Comparison of ENCODE assay signal across 17 mouse cellular contexts in genomic region chr3:147163126-147163525, GRCm38 (mm10).
DNase-seq lines count a peak whose midpoint lies in the region; ATAC-seq and TF ChIP-seq lines count a peak whose summit lies in the region.
"Had no signal": no experiment of that assay in that cellular context is flagged by ENCODE, and none has a peak within 500 bp of the region (broad histone marks: within the 10 kb centered on the region; RNA-seq: fewer than 3 reads in every experiment).

No protein-coding gene starts in this region.

- H3K9ac ChIP-seq in hindbrain, embryonic 13.5 days = no peak overlapping the region
- H3K9ac ChIP-seq in hindbrain, postnatal 0 days (replicated peaks; ENCODE audit: low read length) = no peak overlapping the region
- no peak overlapping the region for H3K9ac ChIP-seq in forebrain, embryonic 14.5 days (ENCODE audit: low read length)
- H3K9ac ChIP-seq: kidney, embryonic 15.5 days had no signal

- H3K36me3 ChIP-seq in hindbrain, embryonic 13.5 days = no peaks in the 10 kb centered on the region
- no peaks in the 10 kb centered on the region for H3K36me3 ChIP-seq in hindbrain, postnatal 0 days (ENCODE audit: insufficient read depth, low read length)
- no peaks in the 10 kb centered on the region for H3K36me3 ChIP-seq in forebrain, embryonic 14.5 days (ENCODE audit: control insufficient read depth, insufficient read depth, low read length)
- H3K36me3 ChIP-seq: kidney, embryonic 15.5 days had no signal

- peak; percentile 58 to 63 for DNase-seq in cerebellum, postnatal 10 days
- no peak for DNase-seq in cerebellum, adult 18-20 months
- no peak for DNase-seq in hindbrain, postnatal 0 days (ENCODE audit: low spot score)
- DNase-seq in adrenal gland, postnatal 10 days = peak; percentile 10
- peak; percentile 9 for DNase-seq in lung, postnatal 10 days
- DNase-seq in forebrain, embryonic 14.5 days (ENCODE audit: low spot score) = no peak
- DNase-seq in kidney, postnatal 4 days = no peak
- DNase-seq: cerebellum, adult 11-12 months; midbrain, embryonic 14.5 days; retina, postnatal 1 day; spleen, adult 18-20 months had no signal

- no peak overlapping the region for H3K4me3 ChIP-seq in hindbrain, embryonic 13.5 days
- no peak overlapping the region for H3K4me3 ChIP-seq in hindbrain, postnatal 0 days (ENCODE audit: low read length)
- H3K4me3 ChIP-seq in forebrain, embryonic 14.5 days (ENCODE audit: low read depth, low read length) = no peak overlapping the region
- H3K4me3 ChIP-seq: erythroblast, embryonic 14.5 days; kidney, embryonic 15.5 days; layer of hippocampus, adult 2 months; left cerebral cortex, adult 2 months had no signal

- peak overlapping the region; percentile 66 for H3K27ac ChIP-seq in hindbrain, embryonic 13.5 days
- H3K27ac ChIP-seq in hindbrain, postnatal 0 days = no peak overlapping the region
- H3K27ac ChIP-seq in forebrain, embryonic 14.5 days (ENCODE audit: low read depth, low read length) = no peak overlapping the region
- H3K27ac ChIP-seq: kidney, embryonic 15.5 days; layer of hippocampus, adult 2 months; left cerebral cortex, adult 2 months; macrophage had no signal

- WGBS in hindbrain, embryonic 13.5 days = 86% methylated on average over 10 of the region's 10 CpGs
- WGBS in hindbrain, postnatal 0 days = 69% methylated on average over 10 of the region's 10 CpGs
- 81% methylated on average over 10 of the region's 10 CpGs for WGBS in forebrain, embryonic 14.5 days

- no peaks in the 10 kb centered on the region for H3K9me3 ChIP-seq in hindbrain, embryonic 13.5 days
- no peaks in the 10 kb centered on the region for H3K9me3 ChIP-seq in hindbrain, postnatal 0 days (ENCODE audit: low read length)
- no peaks in the 10 kb centered on the region for H3K9me3 ChIP-seq in forebrain, embryonic 14.5 days (replicated peaks; ENCODE audit: control insufficient read depth, low read length)
- H3K9me3 ChIP-seq: kidney, embryonic 15.5 days had no signal

- no peak for TF ChIP-seq CTCF in hindbrain, postnatal 0 days (IDR thresholded peaks at IDR 0.05; ENCODE audit: low read depth)

- H3K4me1 ChIP-seq in hindbrain, embryonic 13.5 days (replicated peaks) = peaks cover 16% of the 10 kb centered on the region
- H3K4me1 ChIP-seq in hindbrain, postnatal 0 days (ENCODE audit: insufficient read depth, low read length) = no peaks in the 10 kb centered on the region
- peaks cover 11% of the 10 kb centered on the region for H3K4me1 ChIP-seq in forebrain, embryonic 14.5 days (ENCODE audit: control insufficient read depth, insufficient read depth, low read length)
- H3K4me1 ChIP-seq: kidney, embryonic 15.5 days had no signal

- ATAC-seq in hindbrain, embryonic 13.5 days (ENCODE audit: low FRiP score) = no peak
- no peak for ATAC-seq in hindbrain, postnatal 0 days
- ATAC-seq in forebrain, embryonic 14.5 days = no peak

- no peak overlapping the region for H3K4me2 ChIP-seq in hindbrain, embryonic 13.5 days
- H3K4me2 ChIP-seq in hindbrain, postnatal 0 days (ENCODE audit: low read depth, low read length) = no peak overlapping the region
- H3K4me2 ChIP-seq in forebrain, embryonic 14.5 days (ENCODE audit: low read length) = no peak overlapping the region
- H3K4me2 ChIP-seq: kidney, embryonic 15.5 days had no signal

- H3K27me3 ChIP-seq in hindbrain, embryonic 13.5 days = no peaks in the 10 kb centered on the region
- H3K27me3 ChIP-seq in hindbrain, postnatal 0 days (ENCODE audit: insufficient read depth, low read length) = no peaks in the 10 kb centered on the region
- no peaks in the 10 kb centered on the region for H3K27me3 ChIP-seq in forebrain, embryonic 14.5 days (replicated peaks; ENCODE audit: control insufficient read depth, insufficient read depth, low read length)
- H3K27me3 ChIP-seq: kidney, embryonic 15.5 days had no signal

Comparison
In these comparisons a context has a peak if more than half of its experiments do, and no peak if none do; other contexts are left out.
1. DNase-seq: peak in cerebellum, postnatal 10 days (2 of 2), adrenal gland, postnatal 10 days (single experiment) and lung, postnatal 10 days (single experiment); none in cerebellum, adult 18-20 months (0 of 2), hindbrain, postnatal 0 days (single experiment), forebrain, embryonic 14.5 days (single experiment) and kidney, postnatal 4 days (0 of 2).